Mouse (Mus musculus) liver, adult 2 months (tissue): ENCODE data around the gene Invs. TPM values are rescaled to one million over a fixed set of nuclear protein-coding genes. Genes with fewer than 3 reads are reported as not detected.
A peak's percentile ranks its signal among the peaks of the same experiment; 100 is the strongest.

Experiments used
- DNase-seq: peaks from one replicate; pipeline ENCODE4 v3.0.0-alpha.2; 2011; ENCODE audit warnings: low read depth, low spot score; ENCODE audit errors: extremely low read depth
- H3K27ac ChIP-seq: fragments of 200-500 bp; replicated peaks from 2 replicates; pipeline ENCODE4 v1.5.1; 2012; ENCODE audit warnings: low read depth, mild to moderate bottlenecking, control low read depth, inconsistent platforms, low read length; ENCODE audit not compliant: insufficient read depth
- H3K27me3 ChIP-seq: fragments of 200-500 bp; 2 replicates; pipeline ENCODE4 v1.6.1; 2012; ENCODE audit warnings: mild to moderate bottlenecking, moderate library complexity, low read length, inconsistent platforms; ENCODE audit not compliant: control insufficient read depth, insufficient read depth
- H3K36me3 ChIP-seq: fragments of 200-500 bp; 2 replicates; pipeline ENCODE4 v1.6.1; 2012; ENCODE audit warnings: low read length, inconsistent platforms; ENCODE audit not compliant: control insufficient read depth, insufficient read depth
- H3K4me1 ChIP-seq: fragments of 200-500 bp; 2 replicates; pipeline ENCODE4 v1.6.1; 2011; ENCODE audit warnings: low read length; ENCODE audit not compliant: control insufficient read depth, insufficient read depth
- H3K4me3 ChIP-seq: fragments of 200-500 bp; 2 replicates; pipeline ENCODE4 v1.5.1; 2011; ENCODE audit warnings: low read depth, mild to moderate bottlenecking, control low read depth, low read length, moderate library complexity; ENCODE audit not compliant: insufficient read depth
- H3K79me2 ChIP-seq: fragments of 200-500 bp; 2 replicates; pipeline ENCODE4 v1.6.1; 2012; ENCODE audit warnings: inconsistent platforms, mild to moderate bottlenecking, low read length, moderate library complexity; ENCODE audit not compliant: control insufficient read depth, insufficient read depth
- H3K9ac ChIP-seq: fragments of 200-500 bp; 2 replicates; pipeline ENCODE4 v1.6.1; 2012; ENCODE audit warnings: low read depth, mild to moderate bottlenecking, control low read depth, inconsistent platforms, low read length
- CTCF ChIP-seq: fragments of 200-500 bp; IDR thresholded peaks from 2 replicates; pipeline ENCODE4 v1.5.1; 2011; ENCODE audit warnings: low read depth, low read length, control low read depth
- POLR2A ChIP-seq: fragments of 200-500 bp; IDR thresholded peaks from 2 replicates; pipeline ENCODE4 v1.6.1; 2011; ENCODE audit warnings: low read length, control low read depth; ENCODE audit not compliant: insufficient read depth; ENCODE audit errors: extremely low read depth
- WGBS: fragments of 180-500 bp; shearing (Covaris S2); methylation state at CpG from one replicate; pipeline ENCODE4 v1.1.7; 2018; 5-methylcytosine and 5-hydroxymethylcytosine counted together
- polyA plus RNA-seq: library from polyadenylated mRNA; depleted of rRNA; stranded (reverse); fragments of >200 nt; gene quantifications from 2 replicates; pipeline ENCODE4 v1.2.3, GENCODE M21; 2012
- total RNA-seq: library from RNA; depleted of rRNA; stranded (reverse); fragments of >200 nt; gene quantifications from 2 replicates; pipeline ENCODE4 v1.2.3, GENCODE M21; 2014

Gene Invs
- total and polyA plus RNA-seq, 2 experiments: 1.7 to 9.9 TPM

DNA sequence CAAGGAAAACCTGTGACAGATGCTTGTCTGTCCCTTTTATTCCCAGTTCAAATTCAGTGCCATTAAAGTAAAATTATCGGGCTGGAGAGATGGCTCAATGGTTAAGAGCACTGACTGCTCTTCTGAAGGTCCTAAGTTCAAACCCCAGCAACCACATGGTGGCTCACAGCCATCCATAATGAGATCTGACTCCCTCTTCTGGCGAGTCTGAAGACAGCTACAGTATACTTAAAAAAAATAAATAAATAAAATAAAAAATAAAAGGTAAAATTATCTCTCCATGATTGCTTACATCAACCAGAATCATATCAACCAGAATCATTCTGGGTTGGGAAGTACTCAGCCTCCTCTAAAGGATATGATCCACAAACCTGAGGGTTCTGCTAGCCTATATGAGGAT is 48.5 kb downstream of the Invs start:
- Histone ChIP-seq H3K4me3 (no peak overlapping the region), H3K4me1 (no peaks in the 10 kb centered on the region; the same call in 1 of the 2 replicates), H3K27ac (no peak overlapping the region), H3K36me3 (no peaks in the 10 kb centered on the region), H3K27me3 (no peaks in the 10 kb centered on the region), H3K9ac (no peak overlapping the region), H3K79me2 (no peaks in the 10 kb centered on the region)
- 79% methylated on average over 2 of the region's 2 CpGs for WGBS
- TF ChIP-seq CTCF (no peak), POLR2A (no peak)
- no peak for DNase-seq

DNA sequence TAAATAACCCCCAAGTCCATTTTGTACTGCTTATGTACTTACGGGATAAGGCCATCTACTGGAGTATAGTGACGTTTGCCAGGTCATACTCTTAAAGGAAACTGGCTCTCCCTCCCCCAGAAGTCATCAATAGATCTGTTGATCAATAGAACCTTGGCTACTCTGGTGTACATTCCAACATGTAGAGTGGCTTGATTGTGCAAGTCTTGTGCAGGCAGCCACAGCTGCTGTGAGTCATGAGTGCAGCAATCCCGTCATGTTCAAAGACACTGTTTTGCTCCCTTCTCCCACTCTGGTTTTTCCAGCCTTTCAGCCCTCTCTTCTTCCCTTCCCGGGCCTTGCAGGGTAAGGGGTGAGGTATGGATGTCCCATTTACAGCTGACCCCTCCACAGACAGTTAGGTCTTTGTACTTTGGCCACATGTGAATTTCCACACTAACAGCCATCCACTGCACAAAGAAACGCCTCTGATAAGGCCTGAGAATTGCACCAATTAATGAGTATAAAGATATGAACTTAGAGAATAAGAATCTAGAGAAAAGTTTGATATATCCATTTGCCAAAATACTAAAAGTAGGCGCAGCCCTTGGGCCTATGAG is 53.0 kb downstream of the Invs start:
- H3K27ac ChIP-seq: peak overlapping the region; percentile 79
- no peak overlapping the region for H3K9ac ChIP-seq
- no peaks in the 10 kb centered on the region for H3K36me3 ChIP-seq
- no peak overlapping the region for H3K4me3 ChIP-seq
- no peaks in the 10 kb centered on the region; the same call in 1 of the 2 replicates for H3K4me1 ChIP-seq
- 37% methylated on average over 6 of the region's 6 CpGs for WGBS
- H3K27me3 ChIP-seq: no peaks in the 10 kb centered on the region
- TF ChIP-seq CTCF (no peak), POLR2A (no peak)
- peak; percentile 92 for DNase-seq
- H3K79me2 ChIP-seq: no peaks in the 10 kb centered on the region

DNA sequence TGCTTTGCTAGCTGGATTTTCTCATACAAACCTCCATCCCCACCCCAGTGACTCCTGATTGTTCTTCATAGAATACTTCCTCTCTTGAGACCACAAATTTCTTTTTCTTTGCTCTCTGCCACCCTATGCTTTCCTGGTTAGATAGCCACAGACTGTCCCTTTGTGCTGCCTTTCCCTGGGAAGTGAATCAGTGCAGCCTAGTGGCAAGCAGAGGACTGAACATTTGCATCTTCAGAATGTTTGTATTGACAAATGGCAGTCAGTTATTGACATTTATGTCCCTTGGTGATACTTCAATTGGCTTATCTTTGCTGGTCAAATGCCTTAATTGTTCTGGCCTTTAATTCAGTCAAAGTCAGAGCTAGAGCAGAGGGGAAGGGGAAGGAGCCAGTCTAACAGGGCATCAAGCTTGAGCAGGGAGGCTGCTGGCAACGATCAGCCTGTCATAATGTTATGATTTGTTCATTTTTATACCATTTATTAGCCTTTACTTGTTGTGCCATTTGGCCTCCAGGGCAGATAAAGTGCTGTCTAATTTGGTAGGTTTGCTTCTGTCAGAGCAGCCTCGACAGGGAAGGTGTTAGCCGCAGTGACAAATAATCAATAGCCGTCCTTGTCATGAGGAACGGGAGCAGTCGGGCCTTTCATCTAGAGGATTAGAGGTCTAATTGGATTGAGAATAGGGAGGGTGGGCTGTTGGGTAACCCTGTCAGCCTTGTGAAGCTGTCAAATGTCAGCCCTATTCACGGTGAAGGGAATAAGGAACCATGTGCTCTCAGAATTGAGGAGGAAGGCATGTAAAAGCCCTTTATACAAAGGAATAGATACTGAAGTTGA is 55.6 kb downstream of the Invs start:
- Histone ChIP-seq H3K36me3 (no peaks in the 10 kb centered on the region), H3K27ac (no peak overlapping the region), H3K9ac (no peak overlapping the region), H3K4me3 (no peak overlapping the region), H3K4me1 (no peaks in the 10 kb centered on the region; the same call in 1 of the 2 replicates), H3K79me2 (no peaks in the 10 kb centered on the region), H3K27me3 (no peaks in the 10 kb centered on the region)
- 33% methylated on average over 7 of the region's 7 CpGs for WGBS
- DNase-seq: no peak
- no peak for TF ChIP-seq POLR2A
- TF ChIP-seq CTCF: no peak

DNA sequence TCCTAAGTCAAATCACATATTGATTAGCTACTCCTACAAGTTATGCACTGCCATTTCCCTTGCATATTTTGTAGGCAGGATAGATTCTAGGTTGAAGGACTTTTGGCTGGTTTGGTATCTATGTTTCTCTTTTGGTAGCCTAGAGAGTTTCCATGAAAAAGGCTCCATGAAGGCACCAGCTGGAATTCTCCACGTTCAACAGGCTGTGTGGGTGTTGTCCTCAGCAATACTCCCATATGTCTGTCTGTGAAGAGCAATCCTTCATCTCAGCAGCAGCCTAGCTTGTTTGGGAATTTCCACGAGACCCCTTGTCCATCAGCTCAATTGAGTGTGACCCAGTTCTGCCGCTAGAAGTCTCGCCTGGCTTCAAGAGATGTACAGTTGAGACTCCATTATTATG is 63.1 kb downstream of the Invs start:
- TF ChIP-seq POLR2A: no peak
- no peak for TF ChIP-seq CTCF
- WGBS: 96% methylated on average over 4 of the region's 4 CpGs
- H3K79me2 ChIP-seq: no peaks in the 10 kb centered on the region
- DNase-seq: no peak
- no peaks in the 10 kb centered on the region for H3K4me1 ChIP-seq
- H3K27me3 ChIP-seq: no peaks in the 10 kb centered on the region
- no peaks in the 10 kb centered on the region for H3K36me3 ChIP-seq
- no peak overlapping the region for H3K4me3 ChIP-seq
- H3K9ac ChIP-seq: no peak overlapping the region
- no peak overlapping the region for H3K27ac ChIP-seq

DNA sequence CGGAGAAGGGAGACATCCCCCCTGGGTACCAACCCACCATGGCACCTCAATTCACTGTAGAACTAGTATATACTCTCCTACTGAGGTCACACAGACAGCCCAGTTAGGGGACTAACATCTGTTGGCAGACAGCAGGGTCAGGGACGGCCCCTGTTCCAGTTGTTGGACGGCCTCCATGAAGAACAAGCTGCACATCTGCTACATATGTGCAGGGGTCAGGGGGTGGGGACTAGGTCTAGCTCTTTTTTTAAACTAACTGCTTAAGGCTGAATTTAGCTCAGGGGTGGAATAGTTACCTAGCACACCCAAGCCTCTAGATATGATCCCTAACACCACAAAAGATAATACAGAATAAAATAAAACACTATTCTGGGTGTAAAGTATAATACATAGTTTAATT is 82.8 kb downstream of the Invs start:
- Histone ChIP-seq H3K27ac (no peak overlapping the region), H3K36me3 (no peaks in the 10 kb centered on the region), H3K9ac (no peak overlapping the region), H3K4me1 (no peaks in the 10 kb centered on the region), H3K4me3 (no peak overlapping the region), H3K27me3 (no peaks in the 10 kb centered on the region), H3K79me2 (no peaks in the 10 kb centered on the region)
- DNase-seq: no peak
- WGBS: 86% methylated on average over 3 of the region's 3 CpGs
- TF ChIP-seq CTCF (no peak), POLR2A (no peak)

DNA sequence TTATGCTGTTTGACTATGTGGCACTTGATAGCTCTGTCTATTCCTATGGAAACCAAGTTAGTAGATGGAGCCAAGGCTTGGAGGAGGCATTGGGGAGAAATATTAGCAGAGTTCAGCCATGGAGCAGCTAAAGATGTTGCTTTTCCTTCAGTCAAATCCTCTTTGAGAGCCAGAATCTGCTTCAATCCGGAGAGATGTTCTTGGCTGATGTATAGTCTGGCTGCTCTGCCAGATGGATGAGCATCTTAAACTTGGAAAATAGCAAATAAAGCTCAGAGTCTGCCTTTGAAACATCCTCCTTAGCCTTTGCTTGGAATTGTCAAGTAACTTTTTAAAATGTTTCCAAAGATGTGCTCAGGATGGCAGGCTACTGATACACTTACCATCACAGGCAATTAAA is 91.5 kb downstream of the Invs start:
- H3K9ac ChIP-seq: no peak overlapping the region
- H3K4me3 ChIP-seq: no peak overlapping the region
- no peaks in the 10 kb centered on the region for H3K4me1 ChIP-seq
- 81% methylated on average over 1 of the region's 1 CpGs for WGBS
- no peak overlapping the region for H3K27ac ChIP-seq
- no peaks in the 10 kb centered on the region for H3K79me2 ChIP-seq
- no peak for DNase-seq
- TF ChIP-seq POLR2A (no peak), CTCF (no peak)
- no peaks in the 10 kb centered on the region for H3K27me3 ChIP-seq
- H3K36me3 ChIP-seq: no peaks in the 10 kb centered on the region
